Mouse (Mus musculus) T-helper 2 cell (primary cell): ENCODE data around the gene Dgka.

Experiments
- in situ Hi-C: fragments of 300-600 bp; cut with MboI, MseI; formaldehyde crosslinking; loops from one replicate; pipeline ENCODE4 v1.15.1; 2025; ENCODE audit warnings: high pct_unique_total_duplicates

Dgka gene

GRCm38 (mm10) chr10:128744680-128745601, at the start of gene Dgka:
Gene Dgka (minus strand): TSS chr10:128744855.
- in situ Hi-C loops = no loop called here

DNA sequence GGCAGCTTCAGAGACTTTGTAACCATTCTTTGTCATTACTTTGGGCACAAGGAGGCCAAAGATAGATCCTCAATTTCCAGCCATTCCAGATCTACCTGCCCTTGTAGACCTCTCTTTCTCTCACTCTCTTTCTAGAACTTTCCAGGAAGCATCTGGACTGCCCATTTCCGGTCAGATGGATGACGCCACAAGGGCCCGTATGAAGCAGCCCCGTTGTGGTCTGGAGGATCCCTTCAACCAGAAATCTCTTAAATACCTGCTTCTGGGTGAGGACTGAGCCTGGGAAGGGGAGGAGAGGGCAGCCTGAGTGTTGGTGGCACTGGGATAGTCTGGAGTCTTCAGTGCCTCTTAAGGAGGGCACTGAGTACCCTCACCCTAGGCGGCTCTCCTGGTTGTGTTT, 49.7 kb upstream of the Dgka start:
- in situ Hi-C loops = loop anchor here (10.0 kb wide), 1 partner anchor 320 kb away; the partner anchor contains the start of gene Olfr769

GRCm38 (mm10) chr10:128793258-128793657, 48.6 kb upstream of the Dgka start:
- in situ Hi-C loops = loop anchor here (10.0 kb wide), 1 partner anchor 322 kb away; the partner anchor contains the start of gene Olfr769

GRCm38 (mm10) chr10:128792041-128792440, 47.4 kb upstream of the Dgka start:
- in situ Hi-C loops = loop anchor here (10.0 kb wide), 1 partner anchor 323 kb away; the partner anchor contains the start of gene Olfr769

DNA sequence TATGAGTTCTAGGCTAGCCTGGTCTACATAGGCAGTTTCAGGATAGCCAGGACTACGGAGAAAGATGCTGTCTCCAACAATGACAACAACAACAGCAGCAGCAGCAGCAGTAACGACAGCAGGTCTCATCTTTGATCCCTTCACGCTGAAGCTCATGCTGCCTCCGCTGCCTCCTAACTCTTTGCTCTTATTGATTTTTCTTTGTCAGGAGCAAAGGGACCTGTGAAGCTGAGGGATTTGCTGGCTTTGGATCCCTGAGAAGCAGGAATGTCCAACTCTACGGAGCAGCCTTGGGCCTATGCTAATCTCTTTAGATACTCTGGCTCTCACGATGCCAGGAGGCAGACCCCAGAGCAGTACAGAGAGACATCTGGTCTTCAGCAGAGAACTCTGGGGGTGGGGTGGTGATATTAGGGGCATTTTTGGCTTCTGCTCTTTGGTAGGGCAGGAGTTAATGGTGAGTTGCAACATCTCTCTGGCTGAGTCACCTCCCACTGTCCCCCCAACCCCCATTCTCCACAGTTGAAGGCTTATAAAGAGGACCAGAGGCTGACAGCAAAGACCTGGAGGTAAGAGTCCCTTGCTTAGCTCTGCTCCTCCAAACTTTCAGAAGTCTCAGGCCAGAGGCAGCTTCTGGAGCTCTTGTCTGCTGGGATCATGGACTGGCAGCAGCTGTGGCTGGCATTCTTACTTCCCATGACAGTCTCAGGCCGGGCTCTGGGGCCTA, 45.9 kb upstream of the Dgka start, which contains the start of gene Mmp19:
TSS of gene Mmp19 (plus strand) at position 513 of the 727 bp plus-strand sequence.
- in situ Hi-C loops = loop anchor here (10.0 kb wide), 1 partner anchor 324 kb away; the partner anchor contains the start of gene Olfr769

- in situ Hi-C loops = no loop called here
Observed at GRCm38 (mm10) chr10:128780200-128780599, 35.5 kb upstream of the Dgka start.

DNA sequence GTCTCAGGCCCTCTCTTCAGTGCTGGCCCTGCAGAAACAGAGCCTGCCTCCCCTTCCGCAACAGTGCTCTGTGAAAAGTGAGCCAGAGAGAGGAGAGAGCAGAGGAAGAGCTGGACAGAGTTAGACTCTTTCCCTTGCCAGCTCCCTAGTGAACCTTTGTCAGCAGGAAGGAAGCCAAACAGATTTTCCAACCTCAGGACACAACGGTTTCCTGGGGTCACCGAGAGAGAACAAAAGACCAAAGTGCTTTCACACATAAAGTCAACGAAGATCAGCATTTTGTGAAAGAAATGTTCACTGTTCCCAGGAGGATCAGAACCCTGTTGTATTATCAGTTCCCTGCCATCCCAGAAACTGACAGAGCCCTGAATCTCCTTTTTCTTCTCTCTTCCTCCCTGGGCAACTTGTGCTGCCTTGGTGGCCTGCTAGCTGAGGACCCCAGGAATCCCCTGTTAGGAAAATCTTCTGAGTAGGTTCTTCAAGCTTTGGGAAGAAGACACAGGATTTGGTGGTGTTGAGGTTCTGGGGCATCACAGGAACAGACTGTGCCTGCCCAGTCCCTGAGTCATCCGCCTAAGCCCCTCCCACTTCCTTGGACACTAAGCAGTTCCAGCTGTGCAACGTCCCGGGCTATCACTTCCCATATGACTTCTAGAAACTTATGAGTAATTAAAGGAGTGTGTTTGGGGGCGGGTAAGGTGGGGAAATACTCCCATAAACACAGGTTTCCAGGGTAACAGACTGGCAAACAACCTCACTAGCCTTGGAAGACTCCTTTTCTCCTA, 34.5 kb upstream of the Dgka start:
- in situ Hi-C loops = no loop called here

GRCm38 (mm10) chr10:128778441-128778840, 33.8 kb upstream of the Dgka start:
- in situ Hi-C loops = no loop called here

- in situ Hi-C loops = no loop called here
Observed at GRCm38 (mm10) chr10:128773685-128774084, 29.0 kb upstream of the Dgka start.

DNA sequence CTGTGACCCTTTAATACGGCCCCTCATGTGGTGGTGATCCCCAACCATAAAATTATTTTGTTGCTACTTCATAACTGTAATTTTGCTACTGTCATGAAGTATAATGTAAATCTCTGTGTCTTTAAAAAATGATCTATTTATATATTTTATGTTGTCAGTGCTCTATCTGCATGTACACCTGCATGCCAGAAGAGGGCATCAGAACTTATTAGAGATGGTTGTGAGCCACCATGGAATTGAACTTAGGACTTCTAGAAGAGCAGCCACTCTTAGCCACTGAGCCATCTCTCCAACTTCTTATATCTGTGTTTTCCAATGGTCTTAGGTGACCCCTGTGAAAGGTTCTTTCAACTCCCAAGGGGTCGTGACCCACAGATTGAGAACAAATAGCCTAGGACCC, 28.2 kb upstream of the Dgka start:
- in situ Hi-C loops = no loop called here

GRCm38 (mm10) chr10:128748252-128748864, 3.7 kb upstream of the Dgka start:
- in situ Hi-C loops = no loop called here

- in situ Hi-C loops = no loop called here
Observed at GRCm38 (mm10) chr10:128747646-128748251, 3.1 kb upstream of the Dgka start, which contains the start of gene Pym1. Gene Pym1 (plus strand): TSS chr10:128747889.

- in situ Hi-C loops = no loop called here
Observed at GRCm38 (mm10) chr10:128746972-128747645, 2.5 kb upstream of the Dgka start.

DNA sequence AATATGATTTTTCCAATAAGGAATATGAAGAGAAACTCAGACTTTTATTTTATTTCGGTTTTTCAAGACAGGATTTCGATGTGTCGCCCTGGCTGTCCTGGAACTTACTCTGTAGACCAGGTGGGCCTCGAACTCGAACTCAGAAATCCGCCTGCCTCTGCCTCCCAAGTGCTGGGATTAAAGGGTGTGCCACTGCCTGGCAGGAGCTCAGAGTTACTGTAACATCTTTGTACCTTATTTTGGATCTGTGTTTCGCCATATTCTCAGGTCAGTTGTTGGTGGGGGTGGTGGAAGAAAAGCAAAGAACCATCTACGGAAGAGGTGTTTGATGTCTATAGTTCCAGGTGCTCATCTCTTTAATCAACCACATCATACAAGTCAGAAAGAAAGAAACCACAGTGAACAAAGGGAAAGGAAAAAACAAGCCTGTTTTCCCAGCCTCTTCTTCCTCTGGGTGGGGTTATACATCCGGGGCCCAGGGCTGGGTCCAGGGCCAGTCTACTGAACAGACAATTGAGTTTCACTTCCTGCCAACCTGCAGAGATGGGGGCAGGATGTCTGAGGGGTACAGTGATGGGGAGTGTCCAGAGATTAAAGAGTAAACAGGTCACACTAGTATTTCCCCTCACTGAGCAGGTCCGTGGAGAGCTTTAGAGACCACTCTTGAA, 1.4 kb upstream of the Dgka start:
- in situ Hi-C loops = no loop called here

DNA sequence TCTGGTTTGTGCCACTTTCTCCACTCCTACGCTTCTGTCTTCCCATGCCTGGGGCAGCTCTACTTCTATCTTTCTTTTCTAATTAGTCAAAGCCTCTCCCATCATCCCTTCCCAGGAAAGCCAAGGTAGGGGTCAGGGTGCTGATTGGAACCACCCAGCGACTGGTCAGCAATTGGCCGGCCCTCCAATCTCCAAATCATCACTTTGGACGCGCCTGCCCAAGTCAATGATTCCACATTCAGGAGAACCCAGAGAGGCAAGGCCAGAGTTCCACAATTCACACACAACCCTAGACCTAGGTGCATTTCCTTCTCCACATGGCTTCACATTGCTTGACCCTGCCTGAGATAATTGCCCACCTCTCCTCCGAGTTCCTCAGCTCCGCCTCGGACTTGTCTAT, 444 bp downstream of the Dgka start:
- in situ Hi-C loops = no loop called here

DNA sequence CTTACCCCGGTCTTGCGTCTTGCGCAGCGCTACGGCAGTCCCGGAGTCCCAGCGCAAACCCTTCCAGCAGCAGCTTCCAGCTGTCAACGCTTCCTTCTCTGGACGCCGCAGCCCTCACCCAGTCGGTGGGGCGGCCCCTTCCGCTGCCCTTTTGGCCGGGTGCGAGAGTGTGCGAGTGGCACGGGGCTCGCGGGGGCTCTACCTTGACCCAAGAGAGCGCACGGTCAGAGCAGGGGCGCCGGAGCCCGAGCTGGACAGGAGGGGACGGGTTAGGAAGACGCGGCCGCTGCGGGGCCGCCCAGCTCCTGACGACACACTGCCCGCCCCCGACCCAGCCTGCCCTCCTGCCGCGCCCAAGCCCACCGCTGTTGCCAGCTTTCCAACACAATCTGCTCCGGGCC, 864 bp downstream of the Dgka start:
- in situ Hi-C loops = no loop called here

DNA sequence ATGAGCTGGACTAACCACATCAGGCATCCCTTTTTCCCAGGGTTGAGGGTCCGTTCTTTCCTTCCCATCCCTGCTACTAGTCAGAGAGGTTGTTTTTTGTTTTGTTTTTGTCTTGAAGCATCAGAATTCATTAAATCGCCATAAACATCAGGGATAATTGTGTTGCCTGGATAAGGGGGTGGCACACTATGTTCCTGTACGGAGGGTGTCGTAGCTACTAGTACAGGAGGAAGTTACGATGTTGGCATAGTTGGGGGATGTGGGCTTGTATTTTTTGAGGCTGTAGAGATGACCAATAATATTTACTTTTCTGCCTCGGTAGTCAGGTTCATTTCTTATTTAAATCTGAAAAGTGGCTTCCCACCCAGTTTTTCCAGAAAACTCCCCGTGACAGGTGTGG, 1.4 kb downstream of the Dgka start:
- in situ Hi-C loops = no loop called here

DNA sequence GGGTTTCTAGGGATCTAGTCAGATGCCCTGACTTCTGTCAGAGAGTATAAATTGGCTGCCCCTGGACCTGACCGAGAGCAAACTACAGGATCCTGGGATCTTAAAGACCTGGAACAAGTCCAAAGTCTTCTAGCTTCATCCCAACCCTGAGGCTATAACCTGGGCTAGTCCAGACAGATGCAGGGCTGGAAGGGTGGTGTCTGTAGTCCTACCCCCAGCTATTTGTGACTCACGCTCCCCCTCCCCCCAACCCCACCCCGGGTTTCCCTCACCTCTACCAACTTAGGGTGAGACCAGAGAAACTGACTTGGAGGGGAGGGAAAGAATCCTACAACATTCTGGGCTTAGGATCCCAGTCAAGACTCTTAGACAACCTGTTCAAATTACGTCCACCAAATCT, 2.0 kb downstream of the Dgka start:
- in situ Hi-C loops = no loop called here

- in situ Hi-C loops = no loop called here
Observed at GRCm38 (mm10) chr10:128740296-128740695, 4.4 kb downstream of the Dgka start.
